Mouse (Mus musculus) T-helper 2 cell (primary cell): Measurements from ENCODE around the gene Ankrd53.

Source experiments
- in situ Hi-C: fragments of 300-600 bp; cut with MboI, MseI; formaldehyde crosslinking; loops from one replicate; pipeline ENCODE4 v1.15.1; 2025; ENCODE audit warnings: high pct_unique_total_duplicates

Ankrd53 gene

GRCm38 (mm10) chr6:83762344-83762743 lies at the start of gene Ankrd53:
TSS of gene Ankrd53 (plus strand) at chr6:83762644.
- in situ Hi-C loops: no loop called here

- in situ Hi-C loops: no loop called here
These were observed 48.9 kb upstream of the Ankrd53 start for GRCm38 (mm10) chr6:83713271-83714136.

GRCm38 (mm10) chr6:83714221-83715123 lies 48.0 kb upstream of the Ankrd53 start:
- in situ Hi-C loops: no loop called here

GRCm38 (mm10) chr6:83715461-83716196 lies 46.8 kb upstream of the Ankrd53 start:
- in situ Hi-C loops: no loop called here

- in situ Hi-C loops: no loop called here
These were observed 45.4 kb upstream of the Ankrd53 start for GRCm38 (mm10) chr6:83717026-83717425.

GRCm38 (mm10) chr6:83722526-83722925 lies 39.9 kb upstream of the Ankrd53 start:
- in situ Hi-C loops: no loop called here

GRCm38 (mm10) chr6:83727178-83727577 lies 35.3 kb upstream of the Ankrd53 start:
- in situ Hi-C loops: loop anchor here (5.0 kb wide), 1 partner anchor 40 kb away; no protein-coding TSS in a partner anchor

DNA sequence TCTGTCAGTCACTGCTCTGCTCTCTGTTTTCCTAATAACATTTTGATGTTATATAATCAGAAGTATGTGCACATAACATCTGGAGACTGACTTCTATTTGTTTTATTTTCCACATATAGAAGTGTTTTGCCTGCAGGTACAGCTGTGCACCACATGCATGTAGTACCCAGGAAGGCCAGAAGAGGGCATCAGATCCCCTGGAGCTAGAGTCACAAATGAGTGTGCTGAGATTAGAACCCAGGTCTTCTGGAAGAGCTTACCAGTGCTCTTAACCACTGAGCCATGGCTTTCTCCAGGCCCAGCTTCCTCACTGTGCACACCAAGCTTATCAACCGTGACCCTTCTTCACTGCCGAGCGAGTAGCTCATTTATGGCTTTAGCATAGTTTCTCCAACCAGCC lies 34.0 kb upstream of the Ankrd53 start:
- in situ Hi-C loops: loop anchor here (5.0 kb wide), 1 partner anchor 41 kb away; no protein-coding TSS in a partner anchor

DNA sequence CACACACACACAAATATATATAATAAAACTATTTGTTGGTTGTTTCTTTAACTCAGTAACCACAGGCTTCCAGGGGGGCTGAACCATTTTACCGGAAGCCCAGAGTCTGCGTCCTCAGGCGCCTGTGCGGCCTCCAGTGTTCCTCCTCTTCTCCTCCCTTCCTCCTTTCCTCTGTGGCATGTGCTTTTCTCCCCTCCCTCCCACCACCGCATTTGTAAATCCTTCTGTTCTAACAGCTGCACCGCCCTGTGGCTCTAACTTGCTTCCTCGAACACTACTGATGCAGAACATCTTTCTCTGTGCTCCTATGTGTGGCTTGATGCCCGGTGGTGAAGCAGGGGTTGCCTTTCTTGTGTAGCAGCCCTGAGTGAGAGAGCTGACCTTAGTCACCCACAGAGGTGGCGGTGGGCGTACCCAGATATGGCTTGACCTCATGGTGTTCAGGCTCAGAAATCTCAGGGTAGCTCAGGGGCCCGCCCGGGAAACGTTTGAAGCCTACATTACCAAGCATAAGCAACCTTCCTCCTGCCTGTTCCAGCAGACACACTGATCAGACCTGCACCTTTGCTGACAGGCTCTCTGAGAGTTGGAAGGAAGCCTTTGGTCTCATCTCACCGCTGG lies 33.0 kb upstream of the Ankrd53 start:
- in situ Hi-C loops: loop anchor here (5.0 kb wide), 1 partner anchor 42 kb away; no protein-coding TSS in a partner anchor

- in situ Hi-C loops: no loop called here
These were observed 31.3 kb upstream of the Ankrd53 start for GRCm38 (mm10) chr6:83731128-83731527.

DNA sequence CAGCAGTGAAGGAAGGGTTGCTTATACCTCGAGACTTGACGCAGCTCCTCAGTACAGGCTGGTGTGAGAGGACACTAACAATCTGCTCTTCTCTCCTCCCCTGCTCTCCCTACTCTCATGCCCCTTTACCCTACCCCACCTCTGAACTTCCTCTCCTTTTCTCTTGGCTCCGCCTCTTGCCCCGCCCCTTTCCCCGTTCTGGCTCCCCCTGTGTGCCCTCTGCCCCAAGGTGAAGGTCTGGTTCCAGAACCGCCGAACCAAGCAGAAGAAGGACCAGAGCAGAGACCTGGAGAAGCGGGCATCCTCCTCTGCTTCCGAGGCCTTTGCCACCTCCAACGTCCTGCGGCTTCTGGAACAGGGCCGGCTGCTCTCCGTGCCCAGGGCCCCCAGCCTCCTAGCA lies 25.1 kb upstream of the Ankrd53 start:
- in situ Hi-C loops: no loop called here

DNA sequence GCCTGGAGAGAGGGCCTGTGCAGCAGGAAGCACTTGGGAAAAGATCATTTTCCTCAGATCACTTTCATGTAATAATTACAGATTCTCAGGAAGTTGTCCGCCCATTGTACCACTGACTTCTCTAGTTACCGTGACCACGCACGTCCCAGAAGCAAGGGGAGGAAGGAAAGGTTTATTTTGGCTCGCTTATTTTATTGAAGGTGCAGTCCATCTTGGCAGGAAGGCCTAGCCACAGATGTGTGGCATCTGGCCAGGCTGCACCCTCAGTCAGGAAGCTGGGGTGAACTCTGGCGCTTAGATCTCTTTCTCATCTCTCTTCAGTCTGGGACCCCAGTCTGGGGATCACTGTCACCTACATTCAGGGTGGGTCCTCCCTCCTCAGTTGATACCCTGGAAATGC lies 23.8 kb upstream of the Ankrd53 start:
- in situ Hi-C loops: no loop called here

- in situ Hi-C loops: no loop called here
These were observed 19.7 kb upstream of the Ankrd53 start, which contains the start of gene Atp6v1b1 for GRCm38 (mm10) chr6:83742761-83743160. TSS of gene Atp6v1b1 (plus strand) at chr6:83742990.

GRCm38 (mm10) chr6:83743212-83743611 lies 19.2 kb upstream of the Ankrd53 start:
- in situ Hi-C loops: no loop called here

DNA sequence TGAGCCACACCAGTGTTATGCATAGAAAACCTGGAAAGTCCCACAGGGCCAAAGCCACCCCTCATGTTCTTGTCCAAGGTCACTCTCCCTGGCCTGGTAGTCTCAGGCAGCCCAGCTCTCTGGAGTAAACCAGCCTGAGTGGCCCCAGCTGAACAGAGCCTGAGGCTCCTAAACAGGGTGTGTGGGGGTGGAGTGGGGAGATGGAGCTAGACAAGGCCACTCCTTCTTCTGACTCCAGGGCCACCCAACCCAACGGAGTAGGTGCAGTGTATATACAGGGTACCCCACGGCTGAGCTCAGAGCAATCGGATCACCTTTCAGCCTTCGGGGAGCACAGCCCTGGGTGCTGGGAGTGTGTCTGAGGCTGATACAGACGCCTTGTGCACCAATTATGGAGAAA lies 18.3 kb upstream of the Ankrd53 start:
- in situ Hi-C loops: no loop called here

GRCm38 (mm10) chr6:83744557-83744956 lies 17.9 kb upstream of the Ankrd53 start:
- in situ Hi-C loops: no loop called here

DNA sequence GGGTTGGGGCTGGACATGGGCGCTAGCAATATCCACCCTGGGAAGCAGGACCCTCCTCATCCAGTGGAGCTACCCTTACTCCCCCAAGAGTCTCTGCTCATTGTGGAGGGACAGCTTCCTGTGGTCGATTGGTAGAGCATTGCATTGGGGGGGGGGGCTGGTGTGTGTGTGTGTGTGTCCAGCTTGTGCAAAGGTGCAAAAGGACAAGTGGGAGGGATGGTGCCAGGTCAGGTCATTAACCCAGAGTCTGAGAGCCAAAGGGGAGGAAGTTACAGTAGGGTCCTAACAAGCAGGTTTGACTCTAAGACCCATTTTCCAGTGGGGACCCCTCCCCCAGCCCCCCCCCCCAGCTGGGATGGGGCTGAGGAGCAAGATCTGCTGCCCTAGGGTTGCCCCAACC lies 17.0 kb upstream of the Ankrd53 start:
- in situ Hi-C loops: no loop called here

GRCm38 (mm10) chr6:83749286-83749685 lies 13.2 kb upstream of the Ankrd53 start:
- in situ Hi-C loops: no loop called here

DNA sequence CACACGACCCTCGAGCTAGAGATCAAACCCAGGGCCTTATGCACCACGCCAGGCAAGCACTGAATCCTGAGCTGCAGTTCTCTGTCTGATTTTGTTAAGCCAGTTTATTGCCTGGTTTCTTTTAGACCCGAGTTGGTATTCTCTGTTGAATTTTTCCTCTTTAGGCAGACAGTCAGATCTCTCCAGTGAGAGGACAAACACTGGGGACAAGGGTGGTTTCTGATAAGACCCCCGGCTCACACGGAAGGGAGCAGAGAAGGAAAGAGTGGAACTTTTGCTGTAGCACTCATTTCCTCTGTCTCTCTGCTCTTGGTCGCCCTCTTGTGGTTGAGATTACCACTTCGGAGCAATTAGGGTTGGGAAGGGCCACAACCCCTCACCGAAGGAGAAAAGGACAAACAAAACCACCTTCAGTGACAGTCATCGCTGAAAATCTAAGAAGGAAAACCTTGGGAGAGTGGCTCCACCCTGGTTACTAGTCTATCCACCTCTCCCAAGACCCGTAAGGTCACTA lies 12.2 kb upstream of the Ankrd53 start:
- in situ Hi-C loops: no loop called here

DNA sequence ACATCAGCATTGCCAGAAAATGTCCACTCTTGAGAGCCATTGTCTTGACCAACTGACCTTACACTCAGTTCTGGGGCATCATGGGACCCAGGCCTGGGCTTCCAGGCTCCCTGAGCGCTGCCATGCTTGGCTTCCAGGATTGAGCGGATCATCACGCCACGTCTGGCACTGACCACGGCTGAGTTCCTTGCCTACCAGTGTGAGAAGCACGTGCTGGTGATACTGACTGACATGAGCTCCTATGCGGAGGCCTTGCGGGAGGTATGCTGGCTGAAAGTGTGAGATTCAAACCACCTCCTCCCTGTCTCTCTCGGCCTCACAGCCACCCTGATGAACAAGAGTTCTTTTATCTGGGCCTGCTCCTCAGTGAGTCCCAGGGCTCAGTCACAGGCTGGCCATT lies 6.4 kb upstream of the Ankrd53 start:
- in situ Hi-C loops: no loop called here

DNA sequence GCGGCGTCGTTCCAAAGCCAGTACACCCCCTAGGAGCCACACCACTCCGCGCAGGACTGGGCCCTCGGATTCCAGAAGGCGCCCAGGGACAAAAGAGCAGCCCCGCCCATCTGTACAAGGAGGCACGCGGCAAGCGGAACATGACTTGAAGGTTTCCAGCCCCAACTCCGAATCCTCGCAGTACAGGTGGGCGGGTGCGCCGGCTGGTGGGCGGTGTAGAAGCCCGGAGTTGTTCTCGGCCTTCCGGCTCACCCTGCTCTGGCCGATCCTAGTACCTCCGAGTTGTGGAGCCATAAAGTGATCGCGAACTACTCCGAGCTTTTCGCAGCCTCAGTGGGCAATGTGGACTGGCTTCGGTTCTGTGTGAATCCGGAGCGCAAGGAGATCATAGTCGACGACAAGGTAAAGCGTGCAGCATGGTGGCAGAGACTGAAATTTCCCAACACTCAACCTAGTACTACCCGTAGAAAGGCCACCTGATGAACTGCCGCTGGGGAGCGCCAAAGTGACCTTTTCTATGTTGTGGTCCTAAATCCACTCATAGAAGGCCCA lies 512 bp downstream of the Ankrd53 start:
- in situ Hi-C loops: no loop called here
